Mouse (Mus musculus) kidney, embryonic 14.5 days (tissue): Measurements from ENCODE around the gene Tanc1. TPM values are rescaled to one million over a fixed set of nuclear protein-coding genes. Genes with fewer than 3 reads are reported as not detected.

Source experiments
- ATAC-seq: fragments of 200-750 bp; cut with Nextera tagmentation; 2 replicates; pipeline ENCODE4 v1.8.0; 2017; ENCODE audit warnings: moderate number of reproducible peaks, mild to moderate bottlenecking, moderate TSS enrichment, moderate library complexity; ENCODE audit not compliant: low FRiP score, low TSS enrichment
- H3K27ac ChIP-seq: fragments of 300-500 bp; sonication (generic); 2 replicates; pipeline ENCODE4 v1.5.1; 2014; ENCODE audit warnings: low read depth, mild to moderate bottlenecking, low read length, moderate library complexity, mixed read lengths
- H3K27me3 ChIP-seq: fragments of 300-500 bp; sonication (generic); 2 replicates; pipeline ENCODE4 v1.6.1; 2014; ENCODE audit warnings: mild to moderate bottlenecking, low read length; ENCODE audit not compliant: control insufficient read depth, insufficient read depth
- H3K36me3 ChIP-seq: fragments of 300-500 bp; sonication (generic); 2 replicates; pipeline ENCODE4 v1.6.1; 2014; ENCODE audit warnings: low read length, mixed read lengths; ENCODE audit not compliant: control insufficient read depth, insufficient read depth
- H3K4me1 ChIP-seq: fragments of 300-500 bp; sonication (generic); 2 replicates; pipeline ENCODE4 v1.6.1; 2014; ENCODE audit warnings: low read length, mixed read lengths; ENCODE audit not compliant: control insufficient read depth, insufficient read depth
- H3K4me2 ChIP-seq: fragments of 300-500 bp; sonication (generic); replicated peaks from 2 replicates; pipeline ENCODE4 v1.6.1; 2014; ENCODE audit warnings: low read depth, mild to moderate bottlenecking, low read length
- H3K4me3 ChIP-seq: fragments of 300-500 bp; sonication (generic); 2 replicates; pipeline ENCODE4 v1.5.1; 2014; ENCODE audit warnings: mild to moderate bottlenecking, low read length
- H3K9ac ChIP-seq: fragments of 300-500 bp; sonication (generic); 2 replicates; pipeline ENCODE4 v1.6.1; 2014; ENCODE audit warnings: low read depth, mild to moderate bottlenecking, low read length, moderate library complexity
- H3K9me3 ChIP-seq: fragments of 300-500 bp; sonication (generic); 2 replicates; pipeline ENCODE4 v1.6.1; 2016; ENCODE audit warnings: low read length; ENCODE audit not compliant: control insufficient read depth
- WGBS: fragments of 180-500 bp; shearing (Covaris S2); extraction: QIAGEN DNeasy Blood & Tissue Kit; methylation state at CpG from one replicate; pipeline ENCODE4 v1.1.7; 2014; 5-methylcytosine and 5-hydroxymethylcytosine counted together
- polyA plus RNA-seq: library from polyadenylated mRNA; unstranded; fragments of >200 nt; fragmentation: Nextera tagmentation; extraction: Ambion mirVana; gene quantifications from 2 replicates; pipeline ENCODE4 v1.2.1, GENCODE M21; 2014

The Tanc1 gene
- polyA plus RNA-seq, 1 experiment from 2014 or later, result 43.8 TPM

- Histone ChIP-seq H3K27ac (no peak overlapping the region; the same call in 1 of the 2 replicates), H3K4me2 (no peak overlapping the region), H3K9me3 (no peaks in the 10 kb centered on the region), H3K9ac (no peak overlapping the region), H3K4me3 (no peak overlapping the region), H3K36me3 (no peaks in the 10 kb centered on the region), H3K27me3 (no peaks in the 10 kb centered on the region), H3K4me1 (peaks cover 12% of the 10 kb centered on the region; the same call in 1 of the 2 replicates)
- ATAC-seq, result no peak
- WGBS, result 79% methylated on average over 8 of the region's 8 CpGs
Measured at GRCm38 (mm10) chr2:59711992-59712391, 100.2 kb downstream of the Tanc1 start.

- no peaks in the 10 kb centered on the region for H3K36me3 ChIP-seq
- H3K9ac ChIP-seq, result no peak overlapping the region
- no peak overlapping the region for H3K4me3 ChIP-seq
- no peaks in the 10 kb centered on the region for H3K9me3 ChIP-seq
- no peak for ATAC-seq
- WGBS, result 92% methylated on average over 9 of the region's 9 CpGs
- H3K4me2 ChIP-seq, result no peak overlapping the region
- no peaks in the 10 kb centered on the region for H3K27me3 ChIP-seq
- peaks cover 12% of the 10 kb centered on the region; the same call in 1 of the 2 replicates for H3K4me1 ChIP-seq
- H3K27ac ChIP-seq, result no peak overlapping the region; the same call in 1 of the 2 replicates
Measured at GRCm38 (mm10) chr2:59712484-59712883, 100.6 kb downstream of the Tanc1 start.

GRCm38 (mm10) chr2:59713626-59714556, 102.0 kb downstream of the Tanc1 start:
- no peak overlapping the region for H3K9ac ChIP-seq
- H3K27me3 ChIP-seq, result no peaks in the 10 kb centered on the region
- H3K4me1 ChIP-seq, result peaks cover 23% of the 10 kb centered on the region
- 73% methylated on average over 9 of the region's 9 CpGs for WGBS
- no peaks in the 10 kb centered on the region for H3K9me3 ChIP-seq
- H3K4me3 ChIP-seq, result no peak overlapping the region
- H3K27ac ChIP-seq, result no peak overlapping the region
- no peak for ATAC-seq
- H3K36me3 ChIP-seq, result no peaks in the 10 kb centered on the region
- no peak overlapping the region for H3K4me2 ChIP-seq

GRCm38 (mm10) chr2:59714992-59715391, 103.2 kb downstream of the Tanc1 start:
- H3K9ac ChIP-seq, result no peak overlapping the region
- H3K27ac ChIP-seq, result no peak overlapping the region
- no peaks in the 10 kb centered on the region for H3K36me3 ChIP-seq
- ATAC-seq, result no peak
- H3K4me2 ChIP-seq, result no peak overlapping the region
- no peaks in the 10 kb centered on the region for H3K9me3 ChIP-seq
- WGBS, result 82% methylated on average over 2 of the region's 2 CpGs
- peaks cover 28% of the 10 kb centered on the region for H3K4me1 ChIP-seq
- no peaks in the 10 kb centered on the region for H3K27me3 ChIP-seq
- no peak overlapping the region for H3K4me3 ChIP-seq

GRCm38 (mm10) chr2:59716461-59716860, 104.6 kb downstream of the Tanc1 start:
- Histone ChIP-seq H3K27me3 (no peaks in the 10 kb centered on the region), H3K4me1 (peaks cover 35% of the 10 kb centered on the region), H3K9ac (no peak overlapping the region), H3K36me3 (no peaks in the 10 kb centered on the region), H3K4me2 (no peak overlapping the region), H3K27ac (no peak overlapping the region), H3K4me3 (no peak overlapping the region), H3K9me3 (no peaks in the 10 kb centered on the region)
- WGBS, result 72% methylated on average over 3 of the region's 3 CpGs
- ATAC-seq, result no peak

GRCm38 (mm10) chr2:59717746-59718294, 106.0 kb downstream of the Tanc1 start:
- ATAC-seq, result no peak
- no peaks in the 10 kb centered on the region for H3K27me3 ChIP-seq
- H3K4me3 ChIP-seq, result no peak overlapping the region
- H3K36me3 ChIP-seq, result no peaks in the 10 kb centered on the region
- no peak overlapping the region for H3K4me2 ChIP-seq
- H3K4me1 ChIP-seq, result peaks cover 43% of the 10 kb centered on the region
- WGBS, result 86% methylated on average over 3 of the region's 3 CpGs
- H3K9me3 ChIP-seq, result no peaks in the 10 kb centered on the region
- no peak overlapping the region for H3K9ac ChIP-seq
- no peak overlapping the region for H3K27ac ChIP-seq

- no peaks in the 10 kb centered on the region for H3K9me3 ChIP-seq
- no peak overlapping the region for H3K4me2 ChIP-seq
- 64% methylated on average over 24 of the region's 24 CpGs for WGBS
- H3K27me3 ChIP-seq, result no peaks in the 10 kb centered on the region
- no peak overlapping the region for H3K27ac ChIP-seq
- ATAC-seq, result no peak
- no peaks in the 10 kb centered on the region for H3K36me3 ChIP-seq
- no peak overlapping the region for H3K9ac ChIP-seq
- H3K4me1 ChIP-seq, result peaks cover 40% of the 10 kb centered on the region
- H3K4me3 ChIP-seq, result no peak overlapping the region
Measured at GRCm38 (mm10) chr2:59718601-59719416, 107.0 kb downstream of the Tanc1 start.

- no peaks in the 10 kb centered on the region for H3K27me3 ChIP-seq
- no peak overlapping the region for H3K27ac ChIP-seq
- ATAC-seq, result no peak
- H3K4me3 ChIP-seq, result no peak overlapping the region
- no peak overlapping the region for H3K9ac ChIP-seq
- no peaks in the 10 kb centered on the region for H3K9me3 ChIP-seq
- no peak overlapping the region for H3K4me2 ChIP-seq
- H3K4me1 ChIP-seq, result peaks cover 40% of the 10 kb centered on the region
- no peaks in the 10 kb centered on the region for H3K36me3 ChIP-seq
- 82% methylated on average over 4 of the region's 4 CpGs for WGBS
Measured at GRCm38 (mm10) chr2:59719831-59720230, 108.0 kb downstream of the Tanc1 start.
